ENCODE assay signal across 8 mouse cellular contexts in genomic region chr10:61680015-61680913, GRCm38 (mm10). TPM values are rescaled to one million over a fixed set of nuclear protein-coding genes. Genes with fewer than 3 reads are reported as not detected.
DNase-seq lines count a peak whose midpoint lies in the region; ATAC-seq and TF ChIP-seq lines count a peak whose summit lies in the region.

Gene Sar1a (plus strand): TSS chr10:61680299.

- no peak for TF ChIP-seq RAD21 in MEL (IDR thresholded peaks at IDR 0.05; ENCODE audit: low read depth, low read length)

- H3K27me3 ChIP-seq in MEL (ENCODE audit: control insufficient read depth in 1 of 2, insufficient read depth in 2 of 2, low read length in 2 of 2) = no peaks in the 10 kb centered on the region
- no peaks in the 10 kb centered on the region for H3K27me3 ChIP-seq in cerebellum, adult 2 months (ENCODE audit: control insufficient read depth, insufficient read depth, low read length)
- H3K27me3 ChIP-seq in lung, embryonic 16.5 days (ENCODE audit: control insufficient read depth, insufficient read depth, low read depth, low read length) = no peaks in the 10 kb centered on the region

- peak within 1 kb of the TSS; percentile 72 for H3K27ac ChIP-seq in MEL (ENCODE audit: control insufficient read depth, low read depth, low read length)
- peak within 1 kb of the TSS; percentile 81 for H3K27ac ChIP-seq in cerebellum, adult 2 months (ENCODE audit: insufficient read depth, low read length)
- peak within 1 kb of the TSS; percentile 90 for H3K27ac ChIP-seq in lung, embryonic 16.5 days (ENCODE audit: low read length)

- H3K4me2 ChIP-seq in lung, embryonic 16.5 days (ENCODE audit: low read depth, low read length) = peak within 1 kb of the TSS; percentile 88

- TF ChIP-seq CTCF in MEL (IDR thresholded peaks at IDR 0.05 in 2 of 3, conservative IDR thresholded peaks at IDR 0.05 in 1 of 3; ENCODE audit: control insufficient read depth in 1 of 3, insufficient read depth in 1 of 3, low read depth in 2 of 3, low read length in 3 of 3, poor library complexity in 1 of 3, severe bottlenecking in 1 of 3) = no peak
- no peak for TF ChIP-seq CTCF in cerebellum, adult 2 months (IDR thresholded peaks at IDR 0.05; ENCODE audit: borderline replicate concordance, insufficient read depth, low read depth, low read length)

- H3K9ac ChIP-seq in MEL (ENCODE audit: control insufficient read depth, low read depth, low read length, poor library complexity, severe bottlenecking) = peak within 1 kb of the TSS; percentile 84
- H3K9ac ChIP-seq in lung, embryonic 16.5 days (ENCODE audit: low read length) = peak within 1 kb of the TSS; percentile 91

- peak; percentile 69 to 88 for TF ChIP-seq POLR2A in MEL (IDR thresholded peaks at IDR 0.05; ENCODE audit: control insufficient read depth in 1 of 2, insufficient read depth in 1 of 2, low read depth in 1 of 2, low read length in 2 of 2, poor library complexity in 1 of 2)
- TF ChIP-seq POLR2A in cerebellum, adult 2 months (IDR thresholded peaks at IDR 0.05; ENCODE audit: borderline replicate concordance, insufficient read depth, low read length) = peak; percentile 97; the same call in 1 of the 2 replicates

- DNase-seq in MEL (ENCODE audit: low read depth, low spot score) = peak; percentile 98
- DNase-seq in cerebellum, adult 2 months = peak; percentile 98
- DNase-seq in forelimb bud, embryonic 11.5 days (ENCODE audit: low read depth, low spot score) = peak; percentile 98
- peak; percentile 91 for DNase-seq in layer of hippocampus, adult 9-10 months (ENCODE audit: low spot score)
- DNase-seq in ovary, postnatal 10 days (ENCODE audit: low spot score) = peak; percentile 93
- peak; percentile 97 to 98 for DNase-seq in thymus, postnatal 10 days (ENCODE audit: low spot score in 2 of 2)

- no peaks in the 10 kb centered on the region for H3K9me3 ChIP-seq in MEL (replicated peaks; ENCODE audit: insufficient read depth, low read length)
- no peaks in the 10 kb centered on the region for H3K9me3 ChIP-seq in lung, embryonic 16.5 days (ENCODE audit: control insufficient read depth, low read length)

- ATAC-seq in hematopoietic stem cell, adult 5-6 weeks (replicated peaks in 1 of 2; ENCODE audit: insufficient read depth in 1 of 2, low FRiP score in 2 of 2, low TSS enrichment in 1 of 2, low read depth in 1 of 2, poor library complexity in 2 of 2, severe bottlenecking in 2 of 2) = peak; percentile 99
- ATAC-seq in lung, embryonic 16.5 days (ENCODE audit: low read depth) = peak; percentile 100

- under 1% methylated on average over 75 of the region's 84 CpGs for WGBS in cerebellum, adult 2 months
- under 1% methylated on average over 69 of the region's 84 CpGs for WGBS in lung, embryonic 16.5 days

- peaks cover 13 to 26% of the 10 kb centered on the region in 2 experiments for H3K36me3 ChIP-seq in MEL (ENCODE audit: control insufficient read depth in 1 of 2, insufficient read depth in 2 of 2, low read length in 2 of 2)
- peaks cover 11% of the 10 kb centered on the region for H3K36me3 ChIP-seq in lung, embryonic 16.5 days (ENCODE audit: control insufficient read depth, insufficient read depth, low read length)

- peaks cover 34% of the 10 kb centered on the region for H3K79me2 ChIP-seq in MEL (ENCODE audit: control insufficient read depth, insufficient read depth, low read length, poor library complexity)

- no peak for TF ChIP-seq EP300 in MEL (IDR thresholded peaks at IDR 0.05; ENCODE audit: low read depth in 1 of 2, low read length in 2 of 2)

- peak within 1 kb of the TSS; percentile 93 to 98 for H3K4me3 ChIP-seq in MEL (ENCODE audit: control insufficient read depth in 1 of 2, insufficient read depth in 1 of 2, low read depth in 2 of 2, low read length in 2 of 2)
- H3K4me3 ChIP-seq in cerebellum, adult 2 months (replicated peaks; ENCODE audit: insufficient read depth, low read depth, low read length) = peak within 1 kb of the TSS; percentile 92
- peak within 1 kb of the TSS; percentile 91 for H3K4me3 ChIP-seq in lung, embryonic 16.5 days (ENCODE audit: low read length)

- peaks cover 6 to 11% of the 10 kb centered on the region in 2 experiments for H3K4me1 ChIP-seq in MEL (ENCODE audit: control insufficient read depth in 1 of 2, insufficient read depth in 2 of 2, low read length in 2 of 2)
- H3K4me1 ChIP-seq in cerebellum, adult 2 months (ENCODE audit: control insufficient read depth, insufficient read depth, low read length) = peaks cover 6% of the 10 kb centered on the region
- H3K4me1 ChIP-seq in lung, embryonic 16.5 days (replicated peaks; ENCODE audit: control insufficient read depth, insufficient read depth, low read length) = peaks cover 16% of the 10 kb centered on the region

TF ChIP-seq in MEL, 35 proteins besides CTCF, POLR2A, EP300 and RAD21:
- peak; percentile 43; the same call in 1 of the 2 replicates for TF ChIP-seq ETS1 (IDR thresholded peaks at IDR 0.05; ENCODE audit: low read depth, low read length)
- peak; percentile 60 for TF ChIP-seq TBP (IDR thresholded peaks at IDR 0.05; ENCODE audit: low read depth, low read length)
- TF ChIP-seq POLR2AphosphoS2 (IDR thresholded peaks at IDR 0.05; ENCODE audit: low read length) = peak; percentile 87
- no peak; the same call in 1 of the 2 replicates for TF ChIP-seq KAT2A (conservative IDR thresholded peaks at IDR 0.05; ENCODE audit: low read depth, low read length)
- TF ChIP-seq SMC3 (IDR thresholded peaks at IDR 0.05; ENCODE audit: low read depth, low read length) = no peak
- TF ChIP-seq MEF2A (IDR thresholded peaks at IDR 0.05; ENCODE audit: extremely low read depth, insufficient replicate concordance, low read depth, low read length, poor library complexity, severe bottlenecking) = no peak
- TF ChIP-seq MXI1 (IDR thresholded peaks at IDR 0.05; ENCODE audit: low read depth, low read length) = peak; percentile 61
- TF ChIP-seq USF1 (IDR thresholded peaks at IDR 0.05; ENCODE audit: low read depth, low read length) = peak; percentile 87
- no peak for TF ChIP-seq E2F4 (IDR thresholded peaks at IDR 0.05; ENCODE audit: borderline replicate concordance, low read depth, low read length)
- no peak for TF ChIP-seq MYC (IDR thresholded peaks at IDR 0.05; ENCODE audit: low read depth, low read length)
- peak; percentile 62 for TF ChIP-seq ELF1 (IDR thresholded peaks at IDR 0.05; ENCODE audit: low read depth, low read length)
- no peak; the same call in 1 of the 2 replicates for TF ChIP-seq POLR2AphosphoS5 (IDR thresholded peaks at IDR 0.05; ENCODE audit: borderline replicate concordance, low read depth, low read length)
- no peak for TF ChIP-seq RCOR1 (IDR thresholded peaks at IDR 0.05; ENCODE audit: low read depth, low read length)
- TF ChIP-seq GABPA (IDR thresholded peaks at IDR 0.05; ENCODE audit: low read depth, low read length) = no peak
- TF ChIP-seq HCFC1 (IDR thresholded peaks at IDR 0.05; ENCODE audit: low read depth, low read length) = peak; percentile 86
- TF ChIP-seq CHD2 (IDR thresholded peaks at IDR 0.05; ENCODE audit: low read length) = no peak
- no peak for TF ChIP-seq BHLHE40 (IDR thresholded peaks at IDR 0.05; ENCODE audit: borderline replicate concordance, low read depth, low read length)
- peak; percentile 49 for TF ChIP-seq ZMIZ1 (IDR thresholded peaks at IDR 0.05; ENCODE audit: low read depth, low read length)
- TF ChIP-seq MAFK (IDR thresholded peaks at IDR 0.05; ENCODE audit: borderline replicate concordance, low read depth, low read length) = no peak
- no peak for TF ChIP-seq ZKSCAN1 (IDR thresholded peaks at IDR 0.05; ENCODE audit: low read depth, low read length)
- peak; percentile 79 for TF ChIP-seq MAX (IDR thresholded peaks at IDR 0.05; ENCODE audit: low read length)
- peak; percentile 69; the same call in 1 of the 2 replicates for TF ChIP-seq SIN3A (IDR thresholded peaks at IDR 0.05; ENCODE audit: low read length)
- TF ChIP-seq UBTF (IDR thresholded peaks at IDR 0.05; ENCODE audit: borderline replicate concordance, insufficient read depth, low read depth, low read length) = no peak
- peak; percentile 71; the same call in 1 of the 2 replicates for TF ChIP-seq MAZ (IDR thresholded peaks at IDR 0.05; ENCODE audit: low read depth, low read length)
- TF ChIP-seq JUND (IDR thresholded peaks at IDR 0.05; ENCODE audit: low read depth, low read length) = no peak
- TF ChIP-seq NELFE (IDR thresholded peaks at IDR 0.05; ENCODE audit: low read depth, low read length) = peak; percentile 83

RNA-seq across cellular contexts. Expression of gene Sar1a, which starts in this region (rescaled TPM):
- total RNA-seq in MEL (2012; rRNA removed) = 114 and 135 TPM in 2 replicates
- polyA plus RNA-seq in MEL (2012; ENCODE audit: insufficient read depth in 1 of 2, insufficient read length in 2 of 2, low read depth in 1 of 2, low replicate concordance in 2 of 2, missing spikeins in 1 of 2) = 100 to 1,000 TPM in 1 of 2 experiments, not detected in 1; 133 TPM
- polyA plus RNA-seq in cerebellum, adult 2 months (2012; rRNA removed) = 101 and 105 TPM in 2 replicates
- 112 and 151 TPM in 2 replicates for total RNA-seq in hematopoietic stem cell, adult 5-6 weeks (2017)
- 230 and 231 TPM in 2 replicates for polyA plus RNA-seq in lung, embryonic 16.5 days (2015; fragmentation: Nextera tagmentation; extraction: Ambion mirVana)

Comparison
In these comparisons a context has a peak if more than half of its experiments do, and no peak if none do; other contexts are left out.
1. Peak in every context shown above with its lines: DNase-seq, ATAC-seq, H3K4me3 ChIP-seq and H3K27ac ChIP-seq.